Mouse (Mus musculus) left cerebral cortex, postnatal 4 days (tissue): ENCODE data around the gene Stk24. TPM values are rescaled to one million over a fixed set of nuclear protein-coding genes. Genes with fewer than 3 reads are reported as not detected.

Experiments
- DNase-seq: peaks from one replicate; pipeline ENCODE4 v3.0.0-alpha.2; 2022
- intact Hi-C: fragments of 180-260 bp; cut with DNase I; formaldehyde crosslinking; loops from one replicate; pipeline ENCODE4 v1.15.1; 2025
- total RNA-seq, 2 experiments: library from RNA; stranded (reverse); gene quantifications; 2 replicates each; pipeline ENCODE4 v1.2.3; 2021

Stk24 gene
- total RNA-seq, 2 experiments from 2014 or later, result 45.9 to 52.1 TPM

DNA sequence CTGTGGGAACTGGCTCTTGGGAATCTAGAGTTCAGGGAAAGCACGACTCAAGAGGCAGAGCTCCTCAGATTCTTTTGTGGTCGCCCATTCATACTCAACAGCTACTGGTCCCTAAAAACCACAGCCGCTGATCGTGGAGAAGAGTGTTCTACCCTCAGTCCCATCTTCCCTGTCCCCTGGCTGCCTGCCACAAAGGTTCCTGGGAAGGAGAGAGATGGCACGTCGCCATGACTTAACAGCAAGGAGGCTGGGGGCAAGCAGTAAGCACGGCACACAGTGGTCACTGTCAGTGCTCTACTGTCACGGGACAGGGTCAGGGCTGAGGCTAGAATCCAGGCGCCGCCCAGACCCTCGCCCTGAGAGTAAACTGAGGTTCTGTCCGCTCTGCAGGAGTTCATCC, 104.8 kb downstream of the Stk24 start:
- intact Hi-C loops, result loop anchor here (5.0 to 10.0 kb wide), 2 partner anchors 182 to 280 kb away; no protein-coding TSS in a partner anchor
- peak; percentile 59 for DNase-seq

GRCm38 (mm10) chr14:121270490-121270889, 109.3 kb downstream of the Stk24 start:
- intact Hi-C loops, result loop anchor here (10.0 kb wide), 1 partner anchor 284 kb away; no protein-coding TSS in a partner anchor
- DNase-seq, result no peak

- intact Hi-C loops, result no loop called here
- DNase-seq, result no peak
These were observed 112.0 kb downstream of the Stk24 start for GRCm38 (mm10) chr14:121267801-121268200.

GRCm38 (mm10) chr14:121264453-121264852, 115.4 kb downstream of the Stk24 start:
- intact Hi-C loops, result no loop called here

GRCm38 (mm10) chr14:121263912-121264311, 115.9 kb downstream of the Stk24 start:
- DNase-seq, result no peak
- intact Hi-C loops, result no loop called here

More at GRCm38 (mm10) chr14:121264453-121264852, 115.4 kb downstream of the Stk24 start:
- no peak for DNase-seq

GRCm38 (mm10) chr14:121262606-121263005, 117.2 kb downstream of the Stk24 start:
- no peak for DNase-seq
- intact Hi-C loops, result no loop called here

DNA sequence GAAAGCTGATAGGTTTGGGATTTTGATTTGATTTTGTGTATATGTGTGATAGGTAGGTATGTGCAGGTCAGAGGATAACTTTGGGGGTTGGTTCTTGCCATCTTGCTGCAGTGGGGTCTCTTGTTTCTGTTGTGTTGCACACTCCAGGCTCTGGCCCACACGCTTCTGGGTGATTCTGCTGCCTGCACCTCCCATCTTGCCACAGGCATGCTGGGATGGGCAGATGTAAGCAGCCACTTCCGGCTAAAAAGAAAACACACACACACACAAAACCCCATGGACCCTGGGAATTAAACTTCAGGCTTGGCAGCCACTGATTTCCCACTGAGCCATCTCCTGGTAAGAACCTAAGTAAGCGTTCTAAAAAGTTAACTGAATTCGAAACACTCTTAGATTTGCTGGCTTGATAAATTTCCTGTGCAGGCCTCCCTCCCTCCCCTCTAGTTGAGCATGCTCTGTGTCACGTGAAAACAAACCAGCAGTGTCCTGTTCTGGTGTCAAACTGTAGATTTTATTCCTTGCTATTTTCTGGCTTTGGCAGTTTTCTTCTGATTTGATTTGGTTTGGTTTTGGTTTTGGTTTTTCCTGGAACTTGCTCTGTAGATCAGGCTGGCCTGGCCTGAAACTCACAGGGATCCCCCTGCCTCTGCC, 118.5 kb downstream of the Stk24 start:
- intact Hi-C loops, result no loop called here
- DNase-seq, result no peak

DNA sequence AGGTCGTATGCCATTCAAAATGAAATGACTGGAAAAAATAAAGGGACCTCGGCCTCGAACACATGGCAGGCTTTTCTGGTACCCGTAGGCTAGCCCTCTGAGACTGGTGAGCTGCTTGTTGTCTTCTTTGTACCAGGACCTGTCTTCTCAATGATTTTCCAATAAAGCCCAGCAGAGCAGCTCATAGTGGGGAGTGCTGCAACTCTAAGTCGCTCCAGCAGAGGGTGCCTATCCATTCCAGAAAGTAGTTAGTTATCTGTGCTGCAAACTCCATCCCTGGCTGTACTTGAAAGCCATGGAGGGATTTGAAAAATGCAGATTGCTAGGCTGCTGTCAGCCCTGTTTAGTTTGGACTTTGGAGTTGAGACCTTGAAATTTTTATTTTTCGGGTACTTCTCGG, 120.0 kb downstream of the Stk24 start:
- DNase-seq, result peak; percentile 58
- intact Hi-C loops, result no loop called here

DNA sequence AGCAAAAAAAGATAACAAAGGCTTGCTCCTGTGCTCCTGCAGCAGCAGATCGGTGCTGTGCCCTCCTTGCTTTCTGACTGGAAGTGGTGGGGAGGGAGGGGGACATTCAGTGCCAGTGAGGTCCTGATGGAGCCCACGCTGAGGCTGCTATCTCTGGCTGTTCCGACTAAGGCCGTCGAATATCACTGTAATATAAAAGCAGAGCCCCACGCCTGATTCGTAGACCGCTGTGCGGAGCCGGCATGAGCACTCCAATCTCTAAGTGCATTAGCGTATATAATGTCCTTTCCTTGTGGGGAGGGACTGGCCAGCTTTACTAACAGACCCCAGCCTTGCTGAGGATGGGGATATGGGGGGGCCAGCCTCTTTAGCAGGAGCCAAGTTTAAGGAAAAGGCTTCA, 120.5 kb downstream of the Stk24 start:
- intact Hi-C loops, result no loop called here
- no peak for DNase-seq

DNA sequence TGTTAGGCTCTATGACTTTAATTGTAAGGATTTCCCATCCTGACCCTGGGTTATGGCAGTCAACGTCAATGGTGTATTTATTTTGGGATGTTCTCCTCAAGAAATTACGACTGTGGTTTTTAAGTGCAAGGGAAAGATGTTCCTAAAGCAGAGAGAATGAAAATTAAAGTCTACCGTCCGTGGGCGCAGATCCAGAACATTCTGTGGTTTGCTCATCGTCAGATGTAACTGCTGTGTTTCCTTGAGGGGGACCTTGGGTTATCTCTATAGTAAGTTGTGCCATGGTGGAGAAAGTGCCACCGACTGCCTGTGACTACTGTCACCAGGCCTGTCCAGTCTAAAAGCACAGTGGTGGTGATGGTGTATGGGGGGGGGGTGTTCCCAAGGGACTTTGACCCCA, 122.9 kb downstream of the Stk24 start:
- no peak for DNase-seq
- intact Hi-C loops, result no loop called here

- intact Hi-C loops, result no loop called here
- DNase-seq, result no peak
These were observed 124.3 kb downstream of the Stk24 start for GRCm38 (mm10) chr14:121255469-121255868.

GRCm38 (mm10) chr14:121254869-121255268, 124.9 kb downstream of the Stk24 start:
- intact Hi-C loops, result no loop called here
- DNase-seq, result no peak

GRCm38 (mm10) chr14:121252542-121252941, 127.3 kb downstream of the Stk24 start:
- intact Hi-C loops, result no loop called here
- no peak for DNase-seq

DNA sequence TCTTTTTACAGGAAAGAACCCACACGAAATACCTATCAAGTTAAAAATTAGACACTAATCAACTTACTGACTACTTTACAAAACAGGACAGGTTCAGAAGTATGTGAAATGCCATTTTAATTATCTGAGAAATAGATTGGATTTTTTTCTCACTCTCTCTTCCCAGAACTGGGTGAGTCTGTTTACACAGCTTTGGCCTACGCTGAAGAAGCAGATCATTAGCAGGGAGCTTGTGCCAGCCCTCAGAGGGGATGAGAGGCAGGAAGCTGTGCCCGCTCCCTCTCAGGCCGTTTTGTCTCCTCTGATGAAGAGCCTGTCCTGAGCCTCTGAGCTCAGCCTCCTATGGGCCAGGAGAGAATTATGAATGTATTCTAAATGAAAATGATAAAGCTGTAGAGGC, 128.1 kb downstream of the Stk24 start:
- intact Hi-C loops, result no loop called here
- DNase-seq, result no peak

DNA sequence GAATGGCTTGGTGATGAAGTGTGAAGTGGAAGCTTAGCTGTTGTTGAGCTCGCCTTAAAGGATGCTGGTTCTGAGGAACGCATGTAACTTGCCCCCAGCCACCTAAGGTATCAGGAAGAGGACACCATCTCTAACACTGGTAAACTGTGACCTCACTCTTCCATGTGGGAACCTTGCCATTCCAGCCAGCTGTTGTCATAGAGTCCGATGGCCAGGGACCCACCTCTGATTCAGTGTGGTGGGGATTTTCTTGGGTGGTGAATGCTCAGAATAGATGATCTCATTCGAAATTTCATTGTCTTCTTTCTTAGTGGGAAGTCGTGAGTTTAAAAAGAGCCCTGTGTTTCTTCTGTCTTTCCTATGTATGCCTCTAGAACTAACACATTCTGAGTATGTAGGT, 128.7 kb downstream of the Stk24 start:
- DNase-seq, result no peak
- intact Hi-C loops, result no loop called here

GRCm38 (mm10) chr14:121248346-121248745, 131.5 kb downstream of the Stk24 start:
- no peak for DNase-seq
- intact Hi-C loops, result no loop called here

GRCm38 (mm10) chr14:121247287-121247686, 132.5 kb downstream of the Stk24 start:
- intact Hi-C loops, result no loop called here
- DNase-seq, result no peak

GRCm38 (mm10) chr14:121246048-121246731, 133.6 kb downstream of the Stk24 start:
- intact Hi-C loops, result no loop called here
- no peak for DNase-seq

GRCm38 (mm10) chr14:121244104-121244503, 135.7 kb downstream of the Stk24 start:
- no peak for DNase-seq
- intact Hi-C loops, result no loop called here

DNA sequence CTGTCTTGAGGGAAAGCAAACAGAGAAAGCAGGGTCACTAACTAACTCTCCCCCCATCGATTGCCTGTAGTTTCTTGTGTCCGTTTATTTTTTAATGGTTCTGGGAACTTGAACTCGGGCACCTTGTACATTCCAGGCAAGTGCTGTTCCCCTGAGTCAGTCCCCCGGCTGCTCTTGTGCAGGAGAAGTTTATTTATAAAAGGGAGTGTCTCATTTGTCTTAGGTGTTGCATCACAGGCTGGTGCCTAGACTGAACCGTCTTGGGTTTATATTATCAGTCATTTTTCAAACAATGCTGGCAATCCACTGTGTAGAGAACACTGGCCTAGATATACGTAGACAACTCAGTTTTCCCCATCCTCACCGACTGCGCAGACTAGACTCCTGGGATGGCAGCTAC, 140.4 kb downstream of the Stk24 start:
- intact Hi-C loops, result loop anchor here (10.0 kb wide), 1 partner anchor 405 kb away; no protein-coding TSS in a partner anchor
- DNase-seq, result no peak

DNA sequence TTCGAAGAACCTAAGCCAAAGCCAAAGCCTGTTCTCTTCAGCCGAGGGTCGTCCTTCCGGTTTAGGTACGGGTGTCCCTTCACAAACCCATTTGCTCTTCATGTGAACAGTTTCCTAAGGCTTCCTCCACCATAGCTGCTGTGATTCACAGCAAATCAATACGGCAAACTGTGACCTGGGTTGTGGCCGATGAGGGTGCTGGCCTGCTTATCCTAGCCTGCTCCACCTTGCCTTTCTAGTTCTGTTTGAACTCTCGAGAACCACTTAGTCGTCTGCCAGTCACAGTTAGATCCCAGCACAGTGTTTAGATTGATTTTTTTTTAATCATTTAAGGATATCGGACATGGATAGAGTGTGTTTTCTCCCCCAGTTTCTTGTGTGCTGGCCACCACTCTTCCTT, 141.1 kb downstream of the Stk24 start:
- DNase-seq, result no peak
- intact Hi-C loops, result loop anchor here (10.0 kb wide), 1 partner anchor 404 kb away; no protein-coding TSS in a partner anchor

GRCm38 (mm10) chr14:121236736-121237135, 143.1 kb downstream of the Stk24 start:
- intact Hi-C loops, result loop anchor here (10.0 kb wide), 1 partner anchor 402 kb away; no protein-coding TSS in a partner anchor
- DNase-seq, result no peak
